Mouse (Mus musculus) embryonic fibroblast, embryonic 13.5 days (primary cell): ENCODE measurements around the gene Fam111a.

Source experiments
- CTCF ChIP-seq: IDR thresholded peaks from 2 replicates; pipeline ENCODE4 v1.5.1; 2011; ENCODE audit warnings: mild to moderate bottlenecking, control low read depth, low read length, moderate library complexity, borderline replicate concordance; ENCODE audit not compliant: insufficient read depth
- POLR2A ChIP-seq: IDR thresholded peaks from 2 replicates; pipeline ENCODE4 v1.6.1; 2011; ENCODE audit warnings: low read depth, mild to moderate bottlenecking, control low read depth, low read length, moderate library complexity

- TF ChIP-seq CTCF (no peak), POLR2A (no peak)
Observed at GRCm38 (mm10) chr19:12558219-12558618, 12.7 kb downstream of the Fam111a start.
